Mouse (Mus musculus) heart, embryonic 10.5 days (tissue): Measurements from ENCODE around the gene Mlycd. TPM values are rescaled to one million over a fixed set of nuclear protein-coding genes. Genes with fewer than 3 reads are reported as not detected.

ENCODE experiments used
- DNase-seq: peaks from one replicate; pipeline ENCODE4 v3.0.0-alpha.2; 2017; ENCODE audit warnings: low spot score
- H3K27ac ChIP-seq: fragments of 300-500 bp; sonication (generic); 2 replicates; pipeline ENCODE4 v1.5.1; 2016; ENCODE audit warnings: mild to moderate bottlenecking
- H3K27me3 ChIP-seq: fragments of 300-500 bp; sonication (generic); 2 replicates; pipeline ENCODE4 v1.6.1; 2016; ENCODE audit warnings: mild to moderate bottlenecking; ENCODE audit not compliant: poor library complexity, insufficient read depth, severe bottlenecking
- H3K36me3 ChIP-seq: fragments of 300-500 bp; sonication (generic); 2 replicates; pipeline ENCODE4 v1.6.1; 2016; ENCODE audit warnings: mild to moderate bottlenecking, moderate library complexity
- H3K4me1 ChIP-seq: fragments of 300-500 bp; sonication (generic); 2 replicates; pipeline ENCODE4 v1.6.1; 2016; ENCODE audit warnings: mild to moderate bottlenecking
- H3K4me3 ChIP-seq: fragments of 300-500 bp; sonication (generic); 2 replicates; pipeline ENCODE4 v1.5.1; 2016; ENCODE audit warnings: mild to moderate bottlenecking, moderate library complexity
- H3K9me3 ChIP-seq: fragments of 300-500 bp; sonication (generic); 2 replicates; pipeline ENCODE4 v1.6.1; 2016; ENCODE audit warnings: mild to moderate bottlenecking, moderate library complexity
- WGBS: fragments of 180-500 bp; shearing (Covaris S2); methylation state at CpG from one replicate; pipeline ENCODE4 v1.1.7; 2016; 5-methylcytosine and 5-hydroxymethylcytosine counted together
- polyA plus RNA-seq: library from polyadenylated mRNA; unstranded; fragments of >200 nt; fragmentation: Nextera tagmentation; extraction: Ambion mirVana; gene quantifications from 2 replicates; pipeline ENCODE4 v1.2.1, GENCODE M21; 2016

Gene Mlycd
- polyA plus RNA-seq, 1 experiment from 2014 or later: 15.2 TPM

- no peaks in the 10 kb centered on the region for H3K9me3 ChIP-seq
- peaks cover 62% of the 10 kb centered on the region for H3K27me3 ChIP-seq
- no peak overlapping the region for H3K4me3 ChIP-seq
- H3K4me1 ChIP-seq: peaks cover 32% of the 10 kb centered on the region
- no peak for DNase-seq
- 71% methylated on average over 7 of the region's 7 CpGs for WGBS
- no peaks in the 10 kb centered on the region for H3K36me3 ChIP-seq
- H3K27ac ChIP-seq: no peak overlapping the region
These were observed 45.2 kb downstream of the Mlycd start for GRCm38 (mm10) chr8:119439893-119440249.

- DNase-seq: peak; percentile 89
- 16% methylated on average over 16 of the region's 16 CpGs for WGBS
These were observed 45.7 kb downstream of the Mlycd start for GRCm38 (mm10) chr8:119440250-119440951.

GRCm38 (mm10) chr8:119440952-119441270 is 46.2 kb downstream of the Mlycd start:
- H3K9me3 ChIP-seq: no peaks in the 10 kb centered on the region
- DNase-seq: no peak
- H3K27me3 ChIP-seq: peaks cover 65% of the 10 kb centered on the region
- WGBS: 62% methylated on average over 1 of the region's 1 CpGs
- 0 out of 2 replicates have a peak overlapping the region, but pooled peaks have one; percentile 31 for H3K4me3 ChIP-seq
- no peak overlapping the region for H3K27ac ChIP-seq
- peaks cover 32% of the 10 kb centered on the region for H3K4me1 ChIP-seq
- no peaks in the 10 kb centered on the region for H3K36me3 ChIP-seq

More at GRCm38 (mm10) chr8:119440250-119440951, 45.7 kb downstream of the Mlycd start:
- H3K9me3 ChIP-seq: no peaks in the 10 kb centered on the region
- no peak overlapping the region for H3K27ac ChIP-seq
- H3K36me3 ChIP-seq: no peaks in the 10 kb centered on the region
- peaks cover 62% of the 10 kb centered on the region for H3K27me3 ChIP-seq
- peaks cover 32% of the 10 kb centered on the region for H3K4me1 ChIP-seq
- H3K4me3 ChIP-seq: peak overlapping the region; percentile 31

GRCm38 (mm10) chr8:119442013-119442412 is 47.3 kb downstream of the Mlycd start:
- Histone ChIP-seq H3K36me3 (no peaks in the 10 kb centered on the region), H3K4me3 (no peak overlapping the region), H3K9me3 (no peaks in the 10 kb centered on the region), H3K4me1 (peaks cover 32% of the 10 kb centered on the region), H3K27ac (no peak overlapping the region), H3K27me3 (peaks cover 71% of the 10 kb centered on the region)
- 66% methylated on average over 5 of the region's 5 CpGs for WGBS
- DNase-seq: no peak

GRCm38 (mm10) chr8:119442970-119443369 is 48.3 kb downstream of the Mlycd start:
- H3K27me3 ChIP-seq: peaks cover 74% of the 10 kb centered on the region
- H3K4me1 ChIP-seq: peaks cover 33% of the 10 kb centered on the region
- no peak overlapping the region for H3K27ac ChIP-seq
- H3K36me3 ChIP-seq: no peaks in the 10 kb centered on the region
- 87% methylated on average over 8 of the region's 8 CpGs for WGBS
- H3K9me3 ChIP-seq: no peaks in the 10 kb centered on the region
- no peak for DNase-seq
- H3K4me3 ChIP-seq: no peak overlapping the region

GRCm38 (mm10) chr8:119446211-119446989 is 51.7 kb downstream of the Mlycd start, which contains the start of gene Necab2:
Gene Necab2 (plus strand): TSS chr8:119446719.
- H3K9me3 ChIP-seq: no peaks in the 10 kb centered on the region
- H3K4me1 ChIP-seq: peaks cover 19% of the 10 kb centered on the region
- H3K27me3 ChIP-seq: peaks cover 89% of the 10 kb centered on the region
- H3K27ac ChIP-seq: peak within 1 kb of the TSS; percentile 88
- WGBS: 4% methylated on average over 39 of the region's 52 CpGs
- peak; percentile 89 for DNase-seq
- no peaks in the 10 kb centered on the region for H3K36me3 ChIP-seq
- peak within 1 kb of the TSS; percentile 74 for H3K4me3 ChIP-seq

- DNase-seq: no peak
These were observed 52.5 kb downstream of the Mlycd start for GRCm38 (mm10) chr8:119446990-119447780.

GRCm38 (mm10) chr8:119447781-119448170 is 53.1 kb downstream of the Mlycd start:
- WGBS: 2% methylated on average over 17 of the region's 17 CpGs
- no peak for DNase-seq
- Histone ChIP-seq H3K27me3 (peaks cover 89% of the 10 kb centered on the region), H3K4me1 (peaks cover 18% of the 10 kb centered on the region), H3K4me3 (peak overlapping the region; percentile 74), H3K9me3 (no peaks in the 10 kb centered on the region), H3K36me3 (no peaks in the 10 kb centered on the region), H3K27ac (no peak overlapping the region)

More at GRCm38 (mm10) chr8:119446990-119447780, 52.5 kb downstream of the Mlycd start:
- Histone ChIP-seq H3K27ac (peak overlapping the region; percentile 88), H3K4me1 (peaks cover 18% of the 10 kb centered on the region), H3K36me3 (no peaks in the 10 kb centered on the region), H3K4me3 (peak overlapping the region; percentile 74), H3K27me3 (peaks cover 90% of the 10 kb centered on the region), H3K9me3 (no peaks in the 10 kb centered on the region)
- 8% methylated on average over 74 of the region's 80 CpGs for WGBS

GRCm38 (mm10) chr8:119449627-119450026 is 54.9 kb downstream of the Mlycd start:
- Histone ChIP-seq H3K9me3 (no peaks in the 10 kb centered on the region), H3K27ac (peak overlapping the region; percentile 4; the same call in 1 of the 2 replicates), H3K36me3 (no peaks in the 10 kb centered on the region), H3K4me3 (no peak overlapping the region), H3K4me1 (peaks cover 21% of the 10 kb centered on the region), H3K27me3 (peaks cover 78% of the 10 kb centered on the region)
- 73% methylated on average over 12 of the region's 12 CpGs for WGBS
- no peak for DNase-seq

GRCm38 (mm10) chr8:119451131-119451530 is 56.5 kb downstream of the Mlycd start:
- peaks cover 63% of the 10 kb centered on the region for H3K27me3 ChIP-seq

GRCm38 (mm10) chr8:119452919-119453318 is 58.2 kb downstream of the Mlycd start:
- H3K27me3 ChIP-seq: peaks cover 50% of the 10 kb centered on the region
- no peak for DNase-seq
- peaks cover 23% of the 10 kb centered on the region for H3K4me1 ChIP-seq
- no peak overlapping the region for H3K27ac ChIP-seq
- H3K9me3 ChIP-seq: no peaks in the 10 kb centered on the region
- H3K4me3 ChIP-seq: no peak overlapping the region
- 80% methylated on average over 5 of the region's 5 CpGs for WGBS
- H3K36me3 ChIP-seq: no peaks in the 10 kb centered on the region

More at GRCm38 (mm10) chr8:119451131-119451530, 56.5 kb downstream of the Mlycd start:
- Histone ChIP-seq H3K9me3 (no peaks in the 10 kb centered on the region), H3K27ac (no peak overlapping the region), H3K4me1 (peaks cover 33% of the 10 kb centered on the region), H3K36me3 (no peaks in the 10 kb centered on the region), H3K4me3 (no peak overlapping the region)
- 89% methylated on average over 4 of the region's 4 CpGs for WGBS
- no peak for DNase-seq

- H3K4me1 ChIP-seq: peaks cover 24% of the 10 kb centered on the region; the same call in 1 of the 2 replicates
- peaks cover 18% of the 10 kb centered on the region for H3K27me3 ChIP-seq
- 85% methylated on average over 5 of the region's 5 CpGs for WGBS
- no peak overlapping the region for H3K4me3 ChIP-seq
- no peak for DNase-seq
- no peaks in the 10 kb centered on the region for H3K36me3 ChIP-seq
- H3K9me3 ChIP-seq: no peaks in the 10 kb centered on the region
- no peak overlapping the region; the same call in 1 of the 2 replicates for H3K27ac ChIP-seq
These were observed 61.4 kb downstream of the Mlycd start for GRCm38 (mm10) chr8:119456045-119456444.
